Mouse (Mus musculus): ENCODE measurements around the gene Frmd5.
A peak's percentile ranks its signal among the peaks of the same experiment; 100 is the strongest.

The Frmd5 gene

DNA sequence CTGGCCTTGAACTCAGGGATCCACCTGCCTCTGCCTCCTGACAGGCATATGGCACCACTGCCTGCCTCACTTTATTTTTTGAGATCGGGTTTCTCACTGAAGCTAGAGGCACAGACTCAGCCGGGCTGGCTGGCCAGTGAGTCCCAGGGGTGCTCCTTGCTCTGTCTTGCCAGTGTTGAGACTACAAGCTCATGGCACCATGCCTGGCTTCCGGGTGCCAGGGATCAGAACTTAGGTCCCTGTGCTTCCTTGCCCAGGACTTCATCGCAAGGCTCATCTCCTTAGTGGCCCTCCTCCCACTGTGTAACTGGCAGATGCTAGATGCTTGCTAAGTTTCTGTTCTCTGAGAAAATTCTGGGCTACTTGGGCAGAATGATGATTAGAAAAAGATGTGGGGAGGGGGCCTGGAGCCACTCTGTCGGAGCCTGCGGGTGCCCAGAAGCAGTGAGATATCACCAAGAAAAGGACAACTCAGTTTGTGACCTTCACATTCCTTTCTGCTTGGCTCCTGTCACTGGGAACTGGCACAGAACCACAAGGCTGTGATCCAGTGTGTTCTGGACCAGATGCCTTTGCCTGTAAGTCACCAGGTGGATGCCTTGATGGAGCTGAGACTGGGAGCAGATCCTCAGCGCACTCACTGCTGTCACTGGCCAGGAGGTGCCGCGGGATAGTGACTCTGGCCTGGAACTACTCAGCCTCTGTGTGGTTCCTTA, 192.2 kb downstream of the Frmd5 start:
- no peak for DNase-seq

DNA sequence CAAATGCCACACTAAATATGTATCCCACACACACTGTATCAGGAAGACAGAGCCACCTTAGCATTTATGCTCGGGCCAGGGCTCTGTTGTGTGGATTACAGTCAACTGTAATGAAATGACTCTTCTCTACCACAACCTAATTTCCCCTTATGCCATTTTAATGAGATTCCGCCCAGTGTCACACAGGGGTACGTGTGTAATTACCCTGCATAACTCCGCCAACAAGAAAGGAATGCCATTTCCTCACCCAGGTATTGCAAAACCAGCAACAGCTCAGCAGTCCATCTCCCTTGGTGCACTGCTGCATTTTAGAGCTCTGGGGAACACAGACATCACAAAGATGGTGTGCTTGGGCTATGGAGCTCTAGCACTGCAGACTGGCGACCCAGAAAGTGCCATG, 194.8 kb downstream of the Frmd5 start:
- no peak for DNase-seq

DNA sequence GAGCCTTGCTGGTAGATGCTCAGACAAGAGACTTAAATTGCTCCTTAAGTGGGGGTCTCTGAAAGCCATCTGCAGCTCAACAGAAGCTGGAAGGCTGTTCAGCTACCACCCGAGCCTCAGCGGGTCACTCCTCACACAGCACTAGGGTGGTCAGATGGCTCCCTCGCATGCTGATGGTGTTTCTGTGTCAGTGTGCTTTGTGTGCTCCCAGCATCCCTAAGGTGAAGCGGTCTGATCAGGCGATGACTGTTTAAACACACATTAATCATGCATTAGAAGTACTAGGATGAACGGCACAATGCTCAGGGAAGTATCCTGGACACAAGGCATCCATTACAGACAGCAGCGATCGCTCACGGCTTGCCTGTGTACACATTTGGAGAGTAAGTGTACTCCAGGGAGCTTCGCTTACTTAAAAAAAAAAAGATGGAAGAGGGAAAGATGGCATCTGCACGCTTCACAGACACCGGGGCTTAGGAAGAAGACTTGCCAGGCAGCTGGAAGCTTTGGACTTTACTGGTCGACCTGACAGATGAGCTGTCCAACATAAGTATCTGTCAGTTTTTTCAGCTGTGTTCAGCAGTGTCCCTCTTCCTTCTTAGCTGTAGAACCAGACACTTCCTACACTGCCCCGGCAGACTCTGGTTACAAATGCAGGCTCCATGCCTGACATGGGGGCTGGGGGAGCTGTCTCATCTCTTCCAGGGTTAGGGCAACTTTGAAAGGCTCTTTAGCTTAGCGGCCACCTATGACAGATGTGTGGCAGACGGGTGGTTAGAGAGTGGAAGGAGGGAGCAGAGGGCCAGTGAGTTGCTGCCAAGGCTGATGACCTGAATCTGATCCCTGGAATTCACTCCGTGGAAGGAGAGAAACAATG, 196.6 kb downstream of the Frmd5 start:
- no peak for DNase-seq

DNA sequence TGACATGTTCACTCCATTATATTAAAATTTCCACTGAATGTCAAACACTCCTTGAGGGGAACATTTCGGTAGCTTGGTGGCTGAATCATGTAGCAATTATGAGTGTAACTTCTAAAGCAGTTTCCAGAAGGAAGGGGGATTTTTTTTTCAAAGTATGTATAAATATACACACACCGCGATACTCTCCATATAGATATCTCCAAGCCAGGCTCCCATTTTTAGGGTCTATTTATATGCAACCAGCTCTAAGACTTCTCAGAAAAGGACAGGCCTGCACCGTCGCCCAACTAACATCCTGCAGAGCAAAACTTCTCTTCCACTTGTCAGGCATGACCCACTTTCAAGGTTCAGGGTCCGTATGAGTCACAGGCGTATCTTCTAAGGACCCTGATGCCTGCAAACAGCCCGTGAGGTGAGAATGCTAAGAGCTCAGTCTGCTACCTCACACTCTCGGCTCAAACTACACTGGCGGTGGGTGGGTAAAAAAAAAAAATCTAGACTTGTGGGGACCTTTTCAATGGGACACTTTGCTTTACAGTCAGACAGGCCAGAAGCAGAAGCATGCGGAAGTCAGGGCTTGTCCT, 197.7 kb downstream of the Frmd5 start:
- DNase-seq = no peak

DNA sequence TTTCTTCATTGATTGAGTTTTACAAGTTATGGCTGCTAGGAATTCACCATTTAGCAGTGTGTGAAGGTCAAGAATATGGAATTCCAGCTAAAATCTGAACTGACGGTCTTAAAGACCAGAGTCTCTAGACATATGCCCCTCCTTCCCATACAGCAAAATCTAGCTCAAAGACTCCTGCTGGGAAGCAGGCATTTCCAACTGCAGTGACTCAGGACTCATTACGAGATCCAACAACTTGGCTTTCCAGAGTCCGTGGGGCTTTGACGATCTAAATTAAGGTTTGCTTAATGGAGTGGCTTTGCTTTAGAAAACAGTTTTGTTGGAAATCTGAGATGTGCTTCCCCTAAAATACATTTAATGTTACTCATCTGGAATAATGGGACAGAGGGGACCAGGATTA, 204.5 kb downstream of the Frmd5 start:
- DNase-seq = no peak

DNA sequence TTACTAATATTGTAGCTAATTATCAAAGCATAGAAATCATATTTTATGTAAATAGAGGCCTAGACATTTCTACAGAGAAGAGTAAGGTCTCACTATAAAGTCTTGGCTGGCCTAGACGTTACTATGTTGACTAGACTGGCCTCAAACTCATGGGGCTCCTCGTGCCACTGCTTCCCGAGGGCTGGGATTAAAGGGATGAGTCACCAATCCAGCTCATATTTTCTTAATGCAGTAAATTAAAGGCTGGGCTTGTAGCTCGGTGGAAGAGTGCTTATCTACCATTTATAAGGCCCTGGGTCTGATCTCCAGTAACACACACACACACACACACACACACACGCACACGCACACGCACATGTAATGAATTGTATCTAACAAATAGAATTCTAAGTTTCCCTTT, 205.3 kb downstream of the Frmd5 start:
- no peak for DNase-seq

DNA sequence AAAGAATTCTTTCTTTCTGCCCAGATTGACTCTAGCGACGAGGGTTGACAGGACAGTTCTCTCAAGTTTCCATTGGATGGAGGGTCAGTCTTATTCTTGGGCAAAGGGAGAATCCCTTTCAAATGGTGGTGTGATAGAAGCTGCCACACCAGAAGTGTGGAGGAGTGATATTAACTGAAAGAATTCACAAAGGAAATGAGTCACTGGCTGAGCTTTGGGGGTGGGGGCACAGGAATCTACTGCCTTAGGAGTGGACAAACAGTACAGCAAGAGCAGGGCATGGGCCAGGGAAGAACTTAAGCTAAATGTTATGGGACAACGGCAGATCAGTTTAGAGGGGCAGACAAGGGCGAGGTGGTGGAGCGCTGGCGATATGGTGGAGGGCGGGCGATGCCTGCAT, 206.2 kb downstream of the Frmd5 start:
- DNase-seq = no peak

DNA sequence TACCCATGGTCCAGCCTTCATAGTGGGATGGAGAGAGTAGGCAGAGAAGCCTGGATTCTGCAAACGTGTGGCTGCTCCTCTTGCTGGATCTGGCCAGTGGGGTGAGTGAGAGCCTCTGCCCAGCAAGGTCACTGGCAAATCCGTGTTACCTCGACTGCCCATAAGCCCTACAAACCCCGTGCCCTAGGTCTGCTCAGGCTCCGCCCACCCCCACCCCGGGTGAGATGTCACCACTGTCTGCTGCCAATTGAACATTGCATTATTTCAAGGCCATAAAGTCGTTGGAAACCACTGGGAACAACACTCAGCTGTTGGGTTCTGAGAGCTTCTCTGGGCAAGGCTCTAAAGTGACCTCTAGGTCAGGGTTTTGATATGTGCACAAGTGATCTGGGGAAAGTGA, 208.6 kb downstream of the Frmd5 start:
- DNase-seq = no peak

DNA sequence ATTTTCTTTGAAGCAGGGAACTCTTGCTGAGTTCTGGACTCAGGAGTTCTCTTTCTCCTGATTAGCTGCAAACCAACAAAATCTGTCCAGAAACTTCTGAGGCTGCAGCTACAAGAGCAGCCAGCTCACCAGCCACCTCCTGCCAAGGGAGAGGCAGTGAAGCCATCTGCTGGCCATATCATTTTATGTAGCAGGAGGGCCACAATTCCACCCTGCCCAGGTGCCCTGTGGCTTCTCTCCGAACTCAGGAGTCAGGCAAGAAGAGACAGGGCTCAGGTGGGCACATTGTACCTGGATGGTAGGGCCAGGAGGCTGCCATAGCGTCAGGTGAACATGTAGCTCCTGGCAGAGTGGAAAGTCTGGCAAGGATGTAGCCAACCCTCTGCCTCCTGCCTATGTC, 210.3 kb downstream of the Frmd5 start:
- no peak for DNase-seq

DNA sequence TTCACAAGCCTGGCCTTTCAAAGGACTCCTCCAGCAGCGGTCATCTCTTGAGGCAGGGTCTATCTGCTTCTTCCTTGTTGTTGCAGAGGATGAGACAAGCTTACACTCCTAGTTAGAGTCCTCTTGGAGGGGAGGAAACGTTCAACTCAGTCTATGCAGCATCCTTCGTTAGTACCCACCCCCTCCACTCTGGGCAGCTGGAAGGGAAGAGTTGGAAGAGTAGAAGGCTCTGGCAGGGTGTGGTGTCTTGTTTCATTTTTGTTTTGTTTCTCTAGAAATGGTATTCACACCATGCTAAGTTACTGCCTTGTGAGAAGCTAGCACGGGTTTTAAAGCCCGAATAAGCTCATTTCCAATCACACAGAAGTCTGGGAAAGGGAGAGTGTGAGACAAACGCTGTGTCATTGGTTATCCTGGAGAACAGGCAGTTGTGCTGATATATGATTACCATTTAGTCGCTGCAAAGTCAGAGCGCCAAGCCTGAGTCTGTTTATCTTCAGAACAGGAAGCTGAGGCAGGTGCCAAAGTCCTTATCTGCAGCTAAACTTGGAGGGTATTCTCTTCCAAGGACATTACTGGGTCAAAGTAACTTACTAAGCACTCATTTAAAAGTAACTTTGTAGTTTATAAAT, 212.1 kb downstream of the Frmd5 start:
- DNase-seq = peak; percentile 12

DNA sequence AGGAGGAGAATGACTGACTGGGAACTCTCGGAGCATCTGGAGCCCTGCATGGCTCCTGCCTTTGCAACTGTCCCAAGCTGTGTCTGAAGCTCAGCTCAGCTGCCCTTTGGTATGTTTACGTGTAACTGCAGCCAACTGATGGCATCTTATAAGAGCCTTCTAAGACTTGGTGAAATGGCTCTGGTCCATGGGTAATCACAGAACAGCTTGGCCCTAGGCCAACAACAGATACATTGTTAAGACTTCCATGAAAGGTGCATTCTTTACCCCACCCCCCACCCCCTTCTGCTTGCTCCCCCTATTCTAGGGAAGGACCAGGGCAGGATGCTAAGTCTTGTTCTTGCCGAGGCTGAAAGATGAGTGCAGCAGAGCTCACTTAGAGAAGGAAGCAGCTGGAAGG, 212.8 kb downstream of the Frmd5 start:
- no peak for DNase-seq

DNA sequence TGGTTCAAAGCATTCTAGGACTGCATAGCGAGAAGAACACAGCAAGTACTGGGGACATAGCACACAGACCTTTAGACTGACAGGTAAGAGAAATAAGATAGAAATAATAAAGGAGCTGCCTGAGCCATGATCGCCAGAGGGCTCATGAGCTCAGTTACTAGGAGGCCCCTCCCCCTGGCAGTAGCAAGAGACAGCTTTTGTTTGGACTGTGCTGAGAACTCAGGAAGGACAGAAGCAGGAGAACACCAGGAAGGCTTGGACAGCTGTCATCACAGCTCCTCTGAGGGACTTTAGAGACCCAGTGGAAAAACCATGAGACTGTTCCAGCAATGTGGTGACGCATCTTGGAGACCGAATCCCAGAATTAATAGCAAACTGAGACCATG, 218.6 kb downstream of the Frmd5 start:
- no peak for DNase-seq

DNA sequence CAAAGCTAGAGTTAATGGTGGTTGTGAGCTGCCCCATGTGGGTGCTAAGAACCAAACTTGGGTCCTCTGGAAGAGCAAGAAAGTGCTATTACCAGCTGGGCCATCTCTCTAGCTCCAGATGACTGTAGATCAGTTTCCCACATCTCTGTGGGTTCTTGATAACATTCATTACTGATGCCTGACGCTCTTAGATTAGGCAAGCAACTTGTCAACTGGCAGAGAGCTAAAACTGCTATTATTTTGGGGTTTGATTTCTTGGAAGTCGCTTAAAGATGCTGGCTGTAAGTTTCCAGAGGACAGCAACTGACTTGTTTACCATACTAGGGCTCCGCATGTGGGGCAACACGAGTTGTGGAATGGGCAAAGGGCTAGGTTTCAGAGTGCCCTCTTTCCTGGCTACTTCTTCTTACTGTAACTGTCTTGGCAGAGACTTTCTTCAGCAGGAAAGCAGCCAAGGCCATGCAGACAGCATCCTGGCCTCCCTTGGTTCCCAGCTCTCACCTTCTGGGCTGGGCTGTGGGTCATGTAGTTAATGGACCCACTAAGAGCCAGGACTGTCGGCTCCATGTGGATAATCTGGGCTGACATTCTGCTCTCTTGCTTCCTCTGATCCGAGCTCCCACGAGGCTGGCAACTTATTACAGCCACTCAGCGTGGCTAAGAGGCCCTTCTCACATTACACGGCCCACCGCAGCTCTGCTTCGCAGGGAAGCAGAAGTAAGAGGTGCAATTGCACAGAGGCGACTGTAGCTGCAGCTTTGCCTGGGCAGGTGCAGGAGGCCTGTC, 219.2 kb downstream of the Frmd5 start:
- no peak for DNase-seq

DNA sequence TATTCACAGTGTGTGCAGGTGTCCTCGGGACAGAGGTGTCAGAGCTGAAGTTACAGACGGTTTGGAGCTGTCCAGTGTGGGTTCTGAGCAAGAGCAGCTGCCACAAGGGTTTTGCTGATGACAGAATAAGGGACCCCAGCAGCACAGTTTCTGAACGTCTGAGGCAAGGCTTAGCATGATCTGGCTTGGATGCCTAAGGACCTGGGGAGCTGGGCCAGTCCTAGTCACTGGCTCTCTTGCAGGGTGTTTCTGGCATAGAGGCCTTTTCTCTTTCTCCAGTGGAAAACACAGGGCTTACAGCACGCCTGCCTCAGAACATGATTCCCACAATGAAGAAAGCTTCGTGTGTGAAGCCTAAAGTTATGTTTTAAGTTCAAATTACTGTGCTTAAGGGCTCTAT, 222.2 kb downstream of the Frmd5 start:
- no peak for DNase-seq

DNA sequence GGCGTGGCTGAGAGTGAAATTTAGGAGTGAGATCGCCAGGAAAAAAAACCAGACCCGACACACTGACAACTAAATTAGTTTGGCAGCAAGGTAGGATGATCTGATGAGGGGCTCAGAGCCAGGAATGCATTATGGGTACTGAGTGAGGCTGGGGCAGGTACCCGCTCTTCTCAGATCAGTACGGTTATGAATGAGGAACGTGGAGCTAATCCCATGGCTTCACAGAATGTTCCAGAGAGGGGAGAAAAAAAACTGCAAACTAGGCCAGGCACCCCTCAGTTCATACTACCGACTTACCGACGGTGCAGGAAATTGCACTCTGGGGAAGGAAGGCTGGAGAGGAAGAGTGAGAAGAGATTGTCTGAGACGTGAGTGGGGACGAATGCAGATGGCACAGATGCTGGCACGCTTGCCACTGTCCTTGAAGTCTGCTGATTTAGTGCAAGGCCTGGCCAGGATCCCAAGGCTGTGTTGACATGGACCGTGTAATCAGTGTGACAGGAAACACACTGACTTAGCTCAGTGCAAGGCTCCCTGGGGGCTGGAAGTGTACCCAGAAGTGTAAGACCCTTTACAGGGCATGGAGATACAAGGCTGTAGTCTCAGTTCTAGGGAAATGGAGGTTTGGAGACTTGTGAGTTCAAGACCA, 223.3 kb downstream of the Frmd5 start:
- no peak for DNase-seq

DNA sequence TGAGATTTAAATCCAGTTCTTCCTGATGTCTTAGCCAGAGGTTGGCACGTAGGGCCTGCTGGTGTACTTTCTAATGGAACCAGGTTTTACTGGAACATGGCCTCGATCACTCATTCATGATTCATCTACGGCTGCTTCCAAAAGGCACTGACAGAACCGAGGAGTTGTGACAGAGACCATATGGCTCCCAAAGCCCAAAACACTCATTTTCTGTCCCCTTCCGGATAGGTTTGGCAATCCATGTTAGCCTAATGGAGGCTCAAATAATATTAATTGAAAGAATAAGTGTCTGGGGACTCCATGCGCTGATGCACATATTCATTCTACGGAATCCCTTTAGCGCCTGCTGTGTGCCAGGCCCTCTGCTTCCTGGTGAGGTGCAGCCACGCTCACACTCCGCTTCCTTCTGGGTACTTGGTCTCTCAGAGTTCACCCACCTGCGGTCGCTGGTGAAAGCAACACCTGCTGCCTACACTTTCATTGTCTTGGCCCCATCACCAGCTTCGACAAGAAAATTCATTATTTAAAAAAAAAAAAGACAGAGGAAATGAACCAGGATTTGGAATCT, 224.0 kb downstream of the Frmd5 start:
- no peak for DNase-seq

DNA sequence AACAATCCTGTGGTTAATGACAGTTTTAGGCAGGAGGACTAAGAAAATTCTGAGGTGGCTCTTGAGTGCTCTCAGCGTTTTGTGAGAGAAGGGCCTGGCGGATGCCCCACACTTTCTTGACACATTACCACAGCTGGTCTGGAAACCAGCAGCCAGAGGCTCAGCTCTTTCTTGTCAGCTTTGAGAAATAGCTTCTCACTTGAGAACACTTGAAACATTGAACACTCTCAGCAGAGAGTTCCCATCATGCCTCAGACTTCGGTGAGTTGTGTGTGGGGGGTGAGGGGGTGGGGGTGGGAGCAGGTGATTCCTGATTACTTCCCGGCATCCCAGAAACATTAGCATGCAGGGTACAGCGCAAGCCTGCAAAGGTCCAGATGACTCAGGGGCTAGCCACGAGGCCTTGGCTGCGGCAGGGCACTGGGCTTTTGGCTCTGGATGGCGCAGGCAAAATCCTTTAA, 231.1 kb downstream of the Frmd5 start:
- DNase-seq = no peak

DNA sequence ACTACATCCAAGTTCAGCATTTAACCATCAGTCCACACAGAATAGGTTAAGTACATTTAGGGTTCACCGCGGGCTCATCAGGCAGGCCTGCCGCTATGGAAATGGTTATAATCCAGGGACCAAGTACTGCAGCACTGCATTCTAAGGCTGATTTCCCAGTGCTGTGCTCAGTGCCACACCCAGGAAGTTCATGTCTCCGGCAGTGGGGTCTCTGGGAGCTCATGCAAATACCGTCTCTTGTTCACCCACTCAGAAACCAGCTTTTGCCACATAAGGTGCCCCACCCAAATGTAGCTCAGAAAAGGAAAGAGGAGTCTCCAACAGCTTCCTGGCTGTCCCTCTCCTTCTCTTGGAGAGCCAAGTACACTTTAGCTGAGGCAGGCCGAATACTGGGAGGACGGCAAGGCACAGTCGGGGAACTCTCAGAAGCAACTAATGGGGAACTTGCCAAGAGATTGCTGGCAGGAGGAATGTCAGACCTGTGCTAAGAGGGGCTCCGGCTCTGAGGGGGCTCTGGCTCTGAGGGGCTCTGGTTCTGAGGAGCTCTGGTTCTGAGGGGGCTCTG, 232.7 kb downstream of the Frmd5 start:
- DNase-seq = no peak

DNA sequence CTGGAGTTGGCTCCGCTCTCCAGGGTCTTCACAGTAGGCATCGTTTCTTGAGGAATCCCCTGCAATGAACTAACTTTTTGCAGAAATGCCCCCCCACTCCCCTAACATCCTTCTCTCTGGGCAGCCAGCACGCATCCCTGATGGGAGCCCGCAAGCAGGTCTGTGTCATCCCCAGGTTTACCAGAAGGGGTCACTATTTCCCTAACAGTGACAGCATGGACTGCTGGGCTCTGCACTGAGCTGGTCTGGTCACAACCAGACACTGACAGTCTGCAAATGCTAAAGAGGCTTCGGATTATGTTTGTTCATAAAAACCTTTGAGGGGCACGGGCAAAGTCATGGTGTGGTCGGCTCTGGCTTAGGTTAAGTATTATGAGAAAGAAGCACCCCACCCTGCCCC, 235.1 kb downstream of the Frmd5 start:
- peak; percentile 83 for DNase-seq

DNA sequence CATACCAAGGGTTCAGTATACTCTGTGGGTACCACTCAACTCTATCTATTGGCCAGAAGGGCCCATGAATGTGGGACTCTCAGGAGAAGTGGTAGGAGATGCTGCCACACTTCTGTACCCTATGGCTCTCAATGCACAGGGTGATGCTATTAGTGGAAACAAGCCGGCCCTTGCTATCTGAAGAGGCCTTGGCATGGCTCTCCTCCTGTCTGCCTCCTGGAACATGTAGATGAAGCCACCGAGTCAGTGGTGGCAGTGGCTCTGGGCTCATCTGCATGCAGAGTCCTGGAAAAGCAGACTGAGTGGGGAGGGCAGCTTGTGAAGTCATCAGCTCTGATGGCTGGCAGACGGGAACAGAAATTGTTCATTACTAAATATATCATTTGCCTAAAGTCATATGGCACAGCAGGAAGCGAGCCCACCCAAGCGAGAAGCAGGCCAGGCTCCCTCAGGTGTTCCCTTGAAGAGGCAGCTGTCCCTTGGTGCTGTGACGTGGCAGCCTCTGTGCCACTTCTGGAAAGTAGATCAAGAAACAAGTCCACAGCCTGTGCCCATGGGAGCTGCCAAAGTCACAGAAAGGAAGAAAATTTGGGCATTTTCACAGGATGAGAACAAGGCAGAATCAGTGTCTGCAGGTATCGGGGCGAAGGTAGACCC, 235.8 kb downstream of the Frmd5 start:
- no peak for DNase-seq

DNA sequence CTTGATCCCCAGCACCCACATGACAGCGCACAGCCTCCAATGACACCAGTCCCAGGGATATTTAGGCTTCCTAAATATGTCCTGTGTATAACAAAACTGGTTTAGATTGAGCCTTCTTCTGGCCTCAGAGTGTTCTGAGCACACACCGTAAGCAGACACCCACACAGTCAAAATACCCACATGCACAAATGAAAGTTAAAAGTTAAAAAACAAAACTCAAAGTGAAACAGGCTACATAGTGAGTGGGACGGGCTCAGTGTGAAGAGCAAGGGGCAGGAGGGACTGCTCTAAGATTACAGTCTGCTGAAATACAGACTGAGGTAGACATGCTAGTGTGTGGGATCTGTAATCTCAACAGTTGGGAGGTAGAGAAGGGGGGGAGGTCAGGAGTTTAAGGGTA, 236.8 kb downstream of the Frmd5 start:
- DNase-seq = no peak
